Mouse (Mus musculus) limb, embryonic 15.5 days (tissue): ENCODE data around the gene Lrmda. TPM values are rescaled to one million over a fixed set of nuclear protein-coding genes. Genes with fewer than 3 reads are reported as not detected.

ENCODE experiments used
- ATAC-seq: fragments of 200-750 bp; cut with Nextera tagmentation; 2 replicates; pipeline ENCODE4 v1.8.0; 2017; ENCODE audit warnings: low read depth, moderate TSS enrichment; ENCODE audit not compliant: insufficient number of reproducible peaks, low FRiP score, low TSS enrichment
- H3K27ac ChIP-seq: fragments of 300-500 bp; sonication (generic); 2 replicates; pipeline ENCODE4 v1.5.1; 2015; ENCODE audit warnings: moderate library complexity, mild to moderate bottlenecking, inconsistent platforms
- H3K27me3 ChIP-seq: fragments of 300-500 bp; sonication (generic); 2 replicates; pipeline ENCODE4 v1.6.1; 2015; ENCODE audit warnings: inconsistent platforms
- H3K36me3 ChIP-seq: fragments of 300-500 bp; sonication (generic); 2 replicates; pipeline ENCODE4 v1.6.1; 2015; ENCODE audit warnings: inconsistent platforms
- H3K4me1 ChIP-seq: fragments of 300-500 bp; sonication (generic); 2 replicates; pipeline ENCODE4 v1.6.1; 2015; ENCODE audit warnings: inconsistent platforms
- H3K4me2 ChIP-seq: fragments of 300-500 bp; sonication (generic); 2 replicates; pipeline ENCODE4 v1.6.1; 2015; ENCODE audit warnings: mild to moderate bottlenecking, inconsistent platforms
- H3K4me3 ChIP-seq: fragments of 300-500 bp; sonication (generic); 2 replicates; pipeline ENCODE4 v1.5.1; 2015; ENCODE audit warnings: mild to moderate bottlenecking, inconsistent platforms
- H3K9ac ChIP-seq: fragments of 300-500 bp; sonication (generic); 2 replicates; pipeline ENCODE4 v1.6.1; 2015; ENCODE audit warnings: inconsistent platforms
- H3K9me3 ChIP-seq: fragments of 300-500 bp; sonication (generic); 2 replicates; pipeline ENCODE4 v1.6.1; 2016; ENCODE audit warnings: inconsistent platforms
- WGBS: fragments of 180-500 bp; shearing (Covaris S2); methylation state at CpG from one replicate; pipeline ENCODE4 v1.1.7; 2015; 5-methylcytosine and 5-hydroxymethylcytosine counted together
- polyA plus RNA-seq: library from polyadenylated mRNA; unstranded; fragments of >200 nt; fragmentation: Nextera tagmentation; extraction: Ambion mirVana; gene quantifications from 2 replicates; pipeline ENCODE4 v1.2.1, GENCODE M21; 2015

The Lrmda gene
- polyA plus RNA-seq, 1 experiment from 2014 or later, result 0.17 TPM

DNA sequence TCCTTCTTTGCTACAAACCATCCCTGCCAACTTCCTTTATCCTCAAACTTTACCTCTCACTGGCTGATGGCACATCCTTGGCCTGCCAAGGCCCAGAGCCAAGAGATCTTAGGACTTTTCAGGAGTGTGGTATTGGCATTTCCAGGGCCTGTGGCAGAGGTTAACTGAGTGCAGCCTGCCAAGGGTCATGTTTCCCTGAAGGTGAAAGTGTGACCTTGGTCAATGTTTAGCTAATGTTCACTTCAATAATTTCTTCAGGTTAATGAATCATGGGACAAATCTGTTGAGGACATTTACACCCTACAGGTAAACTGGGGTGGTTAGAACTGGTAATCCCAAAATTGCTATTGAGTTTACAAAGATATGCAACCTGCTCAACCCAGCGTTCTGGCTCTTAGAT is 614.1 kb downstream of the Lrmda start:
- H3K36me3 ChIP-seq, result no peaks in the 10 kb centered on the region
- no peak overlapping the region for H3K9ac ChIP-seq
- no peak overlapping the region for H3K27ac ChIP-seq
- H3K4me1 ChIP-seq, result no peaks in the 10 kb centered on the region
- no peaks in the 10 kb centered on the region for H3K27me3 ChIP-seq
- no peaks in the 10 kb centered on the region for H3K9me3 ChIP-seq
- WGBS, result 65% methylated on average over 1 of the region's 1 CpGs
- no peak overlapping the region for H3K4me2 ChIP-seq
- no peak overlapping the region for H3K4me3 ChIP-seq
- ATAC-seq, result no peak

DNA sequence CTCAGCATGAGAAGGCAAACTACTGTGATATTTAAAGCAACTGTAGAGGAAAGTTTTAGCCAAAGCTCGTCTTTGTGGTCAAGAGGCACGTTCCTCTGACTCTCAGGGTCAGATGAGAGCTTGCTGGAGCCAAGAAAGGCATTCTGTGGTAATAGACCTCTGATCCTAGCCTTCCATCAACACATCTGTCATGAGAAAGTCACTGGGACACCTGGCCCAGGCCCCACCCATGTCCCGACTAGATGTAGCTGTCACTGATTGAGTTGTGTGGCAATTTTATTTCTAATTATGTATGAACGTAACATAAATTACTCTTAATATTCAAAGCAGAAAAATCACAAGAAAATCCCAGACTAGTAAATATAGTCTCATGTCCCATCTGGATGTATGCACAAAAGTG is 624.0 kb downstream of the Lrmda start:
- no peak for ATAC-seq
- Histone ChIP-seq H3K9me3 (no peaks in the 10 kb centered on the region), H3K4me1 (peaks cover 9% of the 10 kb centered on the region; the same call in 1 of the 2 replicates), H3K4me3 (no peak overlapping the region), H3K36me3 (no peaks in the 10 kb centered on the region), H3K4me2 (no peak overlapping the region), H3K27me3 (no peaks in the 10 kb centered on the region), H3K27ac (no peak overlapping the region), H3K9ac (no peak overlapping the region)
- WGBS, result 58% methylated on average over 4 of the region's 4 CpGs

DNA sequence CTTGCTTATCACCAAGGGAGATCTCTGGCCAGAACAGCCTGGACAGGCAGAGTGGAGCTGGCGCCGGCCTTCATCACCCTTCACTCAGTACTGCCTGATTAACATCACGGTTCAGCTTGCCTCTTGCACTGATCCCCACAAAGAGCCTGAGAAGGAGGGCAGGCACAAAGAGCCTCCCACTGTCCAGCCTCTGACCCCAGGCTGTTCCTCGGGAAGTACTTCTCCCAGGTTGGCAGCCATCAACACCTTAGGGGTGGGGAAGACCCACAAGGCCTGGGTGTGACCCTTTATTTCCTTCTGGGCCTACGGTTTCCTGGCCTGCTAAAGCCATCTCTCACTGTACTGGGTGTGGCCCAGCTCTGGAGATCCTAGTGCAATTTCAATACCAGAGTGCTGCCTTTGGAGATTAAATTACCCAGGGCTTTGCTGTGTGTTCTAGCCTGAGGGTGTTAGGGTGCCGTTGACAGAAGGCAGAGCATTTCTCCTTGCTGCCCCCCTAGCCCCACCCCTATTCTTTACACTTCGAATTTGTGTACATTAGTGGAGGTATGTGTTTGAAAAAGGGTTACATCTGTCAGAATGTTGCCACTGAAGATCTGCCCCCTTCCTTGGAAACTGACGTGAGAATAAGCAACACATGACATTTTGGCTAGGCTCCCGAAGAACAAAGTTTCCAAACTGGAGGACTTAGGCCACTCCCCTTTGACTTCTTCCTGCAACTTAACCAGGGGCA is 628.5 kb downstream of the Lrmda start:
- Histone ChIP-seq H3K4me1 (peaks cover 34% of the 10 kb centered on the region), H3K9me3 (no peaks in the 10 kb centered on the region), H3K9ac (no peak overlapping the region), H3K27ac (no peak overlapping the region), H3K4me3 (no peak overlapping the region), H3K27me3 (no peaks in the 10 kb centered on the region), H3K36me3 (no peaks in the 10 kb centered on the region), H3K4me2 (no peak overlapping the region)
- no peak for ATAC-seq
- 32% methylated on average over 9 of the region's 9 CpGs for WGBS

DNA sequence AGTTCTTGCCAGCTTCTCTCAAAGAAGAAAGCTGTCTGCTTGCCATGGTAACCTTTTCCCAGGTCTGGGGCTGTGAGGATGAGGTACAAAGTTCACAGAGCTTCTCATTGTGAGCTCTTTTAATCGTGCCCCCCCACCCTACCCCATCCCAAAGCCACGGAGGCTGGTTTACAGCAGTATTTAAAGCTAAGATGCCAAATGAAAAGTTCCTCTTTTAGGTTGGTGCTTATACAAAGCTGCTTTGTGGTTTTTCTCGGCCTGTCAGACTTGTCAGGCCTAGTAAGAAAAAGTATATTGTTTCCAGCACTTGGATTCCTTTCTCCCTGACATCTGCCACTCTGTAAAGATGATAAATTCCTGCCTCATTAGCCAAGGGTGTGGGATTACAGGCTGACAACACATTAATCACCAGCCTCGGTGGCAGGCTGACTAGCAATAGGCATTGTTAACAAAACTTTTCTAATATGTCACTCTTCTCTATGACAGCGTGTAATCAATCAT is 629.9 kb downstream of the Lrmda start:
- Histone ChIP-seq H3K27ac (no peak overlapping the region; the same call in 1 of the 2 replicates), H3K4me3 (no peak overlapping the region), H3K9me3 (no peaks in the 10 kb centered on the region), H3K36me3 (no peaks in the 10 kb centered on the region), H3K9ac (no peak overlapping the region), H3K27me3 (no peaks in the 10 kb centered on the region), H3K4me1 (peaks cover 34% of the 10 kb centered on the region), H3K4me2 (no peak overlapping the region)
- no peak for ATAC-seq
- WGBS, result 21% methylated on average over 5 of the region's 5 CpGs

DNA sequence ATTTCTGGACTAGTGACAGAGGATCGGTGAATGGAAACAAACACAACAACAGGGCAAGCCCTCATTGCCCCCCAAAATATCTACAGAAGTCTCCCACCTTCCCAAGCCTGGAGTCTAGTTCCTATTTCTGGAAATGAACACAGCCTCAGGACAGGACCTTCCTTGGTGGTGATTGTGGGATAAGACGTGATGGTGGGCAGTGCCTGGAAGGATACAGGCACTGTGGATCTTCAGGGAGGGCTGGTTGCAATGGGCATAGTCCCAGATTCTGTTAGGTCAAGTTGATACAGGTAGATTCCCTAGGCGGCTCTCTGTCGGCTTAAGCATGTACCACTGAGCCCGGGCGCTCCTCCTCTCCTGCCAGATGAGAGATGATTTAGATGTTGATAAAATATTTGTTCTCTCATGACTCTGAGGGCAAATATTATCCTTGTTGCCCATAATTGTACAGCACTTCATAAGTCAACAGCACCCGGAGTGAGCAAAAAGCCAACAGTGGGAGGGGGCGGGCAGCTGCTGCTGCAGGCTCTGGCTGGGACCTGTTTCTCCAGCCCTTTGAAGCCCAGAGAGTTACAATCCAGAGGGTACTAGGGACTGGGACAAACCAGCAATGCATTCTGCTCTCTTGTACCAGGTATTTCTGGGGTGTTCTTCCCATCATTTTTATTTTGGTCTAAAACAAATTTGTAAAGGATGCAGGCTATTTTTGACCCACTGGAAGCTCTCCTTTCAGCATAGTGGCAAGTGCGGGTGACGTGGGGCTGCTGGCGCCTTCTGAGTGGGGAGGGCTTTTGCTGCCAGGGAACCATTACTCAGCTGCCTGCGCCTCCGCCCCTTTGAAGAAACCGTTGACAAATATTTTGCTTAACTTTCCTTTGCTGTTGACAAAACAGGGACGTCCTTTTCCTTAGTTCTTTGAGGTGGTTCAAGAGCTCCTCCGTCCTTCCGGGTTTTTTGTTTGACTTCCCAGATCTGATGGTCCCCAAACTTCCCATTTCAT is 630.8 kb downstream of the Lrmda start:
- H3K4me1 ChIP-seq, result peaks cover 34% of the 10 kb centered on the region
- no peak for ATAC-seq
- no peaks in the 10 kb centered on the region for H3K27me3 ChIP-seq
- WGBS, result 43% methylated on average over 17 of the region's 17 CpGs
- no peak overlapping the region for H3K4me3 ChIP-seq
- H3K4me2 ChIP-seq, result no peak overlapping the region
- peak overlapping the region; percentile 17; the same call in 1 of the 2 replicates for H3K27ac ChIP-seq
- H3K36me3 ChIP-seq, result no peaks in the 10 kb centered on the region
- H3K9me3 ChIP-seq, result no peaks in the 10 kb centered on the region
- H3K9ac ChIP-seq, result no peak overlapping the region

DNA sequence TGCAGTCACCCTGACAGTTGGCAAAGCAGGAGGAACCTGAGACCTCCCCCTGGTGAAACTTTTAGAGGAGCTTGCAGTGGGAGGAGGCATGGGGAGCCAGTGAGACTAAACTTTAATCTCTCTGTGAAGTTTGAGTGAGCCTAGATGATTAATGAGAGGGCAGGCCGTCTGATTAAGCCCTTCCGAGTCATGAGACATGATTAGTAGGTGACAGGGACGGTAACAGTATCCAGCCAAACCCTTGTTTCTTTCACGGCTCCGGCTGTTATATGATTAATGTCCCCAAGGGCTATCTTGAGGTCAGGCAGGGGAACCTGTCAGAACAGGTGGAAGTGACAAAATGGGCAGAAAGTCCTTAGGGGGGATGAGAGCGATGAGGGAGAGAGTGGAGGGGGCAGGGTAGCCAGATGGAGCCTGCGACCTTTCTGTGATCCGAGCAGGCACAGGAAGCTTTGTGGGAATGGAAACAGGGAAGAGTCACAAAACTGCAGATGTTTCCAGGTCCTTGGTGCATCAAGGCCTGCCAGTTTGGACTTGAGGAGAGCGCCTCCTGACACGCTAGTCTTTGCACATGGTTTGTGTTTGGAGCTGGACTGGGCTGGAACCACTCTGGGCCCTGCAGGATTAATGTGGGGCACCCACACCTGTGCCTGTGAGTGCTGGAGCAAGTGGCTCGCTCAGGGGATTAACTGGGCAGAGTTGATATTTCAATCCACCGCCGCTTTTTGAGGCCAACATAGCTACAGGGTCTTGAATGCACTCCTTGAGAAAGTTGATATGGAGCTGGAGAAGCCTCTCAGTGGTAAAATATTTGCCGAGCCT is 631.8 kb downstream of the Lrmda start:
- H3K4me1 ChIP-seq, result peaks cover 34% of the 10 kb centered on the region

DNA sequence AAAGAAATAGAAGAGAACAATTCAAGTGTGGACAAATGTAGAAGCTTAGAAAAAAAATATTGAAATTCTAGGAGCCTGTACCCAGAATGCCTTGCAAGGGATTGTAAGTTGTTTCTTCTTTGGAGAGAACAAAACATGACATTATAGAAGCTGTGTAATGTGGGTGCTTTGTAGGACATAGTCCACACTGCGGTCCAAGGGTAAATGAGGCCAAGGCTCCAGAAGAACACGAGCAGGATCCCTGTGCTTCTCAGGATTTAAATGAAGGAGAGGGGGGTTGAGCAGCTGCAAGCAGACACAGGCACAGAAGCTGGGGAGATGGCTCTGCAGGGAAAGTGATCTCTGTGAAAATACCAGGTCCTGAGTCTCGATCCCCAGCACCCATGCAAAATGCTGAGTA is 643.0 kb downstream of the Lrmda start:
- no peak overlapping the region for H3K27ac ChIP-seq
- H3K4me1 ChIP-seq, result 0 out of 2 replicates have a peak, but pooled peaks cover 10% of the 10 kb centered on the region
- WGBS, result 66% methylated on average over 3 of the region's 3 CpGs
- no peak overlapping the region for H3K4me3 ChIP-seq
- no peak overlapping the region for H3K9ac ChIP-seq
- H3K36me3 ChIP-seq, result no peaks in the 10 kb centered on the region
- H3K9me3 ChIP-seq, result no peaks in the 10 kb centered on the region
- no peak for ATAC-seq
- no peaks in the 10 kb centered on the region for H3K27me3 ChIP-seq
- H3K4me2 ChIP-seq, result no peak overlapping the region

More for the DNA sequence above, 631.8 kb downstream of the Lrmda start:
- Histone ChIP-seq H3K27me3 (no peaks in the 10 kb centered on the region), H3K9me3 (no peaks in the 10 kb centered on the region), H3K4me2 (no peak overlapping the region), H3K4me3 (no peak overlapping the region), H3K36me3 (no peaks in the 10 kb centered on the region), H3K9ac (no peak overlapping the region), H3K27ac (no peak overlapping the region)
- ATAC-seq, result peak; percentile 62; the same call in 1 of the 2 replicates
- WGBS, result 29% methylated on average over 14 of the region's 14 CpGs

- no peak overlapping the region for H3K4me3 ChIP-seq
- no peak overlapping the region for H3K27ac ChIP-seq
- H3K9ac ChIP-seq, result no peak overlapping the region
- no peaks in the 10 kb centered on the region for H3K36me3 ChIP-seq
- no peaks in the 10 kb centered on the region for H3K9me3 ChIP-seq
- 66% methylated on average over 3 of the region's 3 CpGs for WGBS
- H3K4me2 ChIP-seq, result no peak overlapping the region
- H3K4me1 ChIP-seq, result peaks cover 18% of the 10 kb centered on the region
- H3K27me3 ChIP-seq, result no peaks in the 10 kb centered on the region
- no peak for ATAC-seq
Measured at GRCm38 (mm10) chr14:22666437-22666836, 646.9 kb downstream of the Lrmda start.

GRCm38 (mm10) chr14:22668302-22668701 is 648.8 kb downstream of the Lrmda start:
- 33% methylated on average over 8 of the region's 8 CpGs for WGBS
- Histone ChIP-seq H3K27me3 (no peaks in the 10 kb centered on the region), H3K4me2 (no peak overlapping the region), H3K4me3 (no peak overlapping the region), H3K4me1 (peaks cover 10% of the 10 kb centered on the region), H3K9ac (no peak overlapping the region), H3K9me3 (no peaks in the 10 kb centered on the region), H3K27ac (no peak overlapping the region), H3K36me3 (no peaks in the 10 kb centered on the region)
- no peak for ATAC-seq

DNA sequence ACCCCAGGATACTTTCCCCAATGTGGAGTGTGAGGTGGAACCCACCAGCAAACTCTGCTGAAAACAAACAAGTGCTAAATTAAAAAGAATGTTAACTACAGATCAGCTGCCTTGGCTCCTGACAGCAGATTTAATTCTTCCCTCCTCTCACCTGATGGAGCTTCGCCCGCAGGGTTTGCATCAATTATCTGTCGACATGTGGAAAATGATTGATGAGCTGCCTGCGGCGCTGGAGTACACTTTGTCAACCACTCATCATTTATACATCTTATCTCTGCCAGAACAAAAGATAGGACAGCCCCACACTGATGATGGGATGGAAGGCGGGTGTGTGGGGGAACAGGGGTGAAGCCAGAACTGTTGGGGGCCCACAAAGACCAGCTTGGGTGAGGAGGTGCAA is 649.2 kb downstream of the Lrmda start:
- no peaks in the 10 kb centered on the region for H3K27me3 ChIP-seq
- H3K4me3 ChIP-seq, result no peak overlapping the region
- peaks cover 8% of the 10 kb centered on the region for H3K4me1 ChIP-seq
- no peak overlapping the region for H3K9ac ChIP-seq
- no peaks in the 10 kb centered on the region for H3K9me3 ChIP-seq
- WGBS, result 62% methylated on average over 6 of the region's 6 CpGs
- no peak overlapping the region for H3K27ac ChIP-seq
- ATAC-seq, result no peak
- H3K36me3 ChIP-seq, result no peaks in the 10 kb centered on the region
- no peak overlapping the region for H3K4me2 ChIP-seq

DNA sequence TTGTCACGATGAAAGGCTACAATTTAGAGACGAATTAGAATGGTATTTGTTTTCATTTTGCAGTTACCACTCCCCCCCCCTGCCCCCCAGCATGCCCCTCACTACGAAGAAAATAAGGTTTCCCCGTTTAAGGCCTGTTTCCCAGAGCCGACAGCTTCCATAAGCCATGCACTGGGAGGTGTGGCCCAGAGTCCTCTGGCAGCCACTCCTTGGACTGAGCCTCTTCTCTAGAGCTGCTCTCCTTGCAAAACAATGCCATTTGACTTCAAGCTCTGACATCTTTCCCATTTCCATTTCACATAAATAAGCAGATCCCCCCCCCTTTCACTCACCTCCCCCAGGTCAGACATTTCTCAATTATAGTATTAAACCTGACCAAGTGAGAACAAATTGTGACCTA is 654.1 kb downstream of the Lrmda start:
- Histone ChIP-seq H3K9me3 (no peaks in the 10 kb centered on the region), H3K4me1 (peaks cover 6% of the 10 kb centered on the region), H3K27me3 (no peaks in the 10 kb centered on the region), H3K4me2 (no peak overlapping the region), H3K27ac (no peak overlapping the region), H3K4me3 (no peak overlapping the region), H3K9ac (no peak overlapping the region), H3K36me3 (no peaks in the 10 kb centered on the region)
- WGBS, result 40% methylated on average over 5 of the region's 5 CpGs
- no peak for ATAC-seq
